Mouse (Mus musculus) CH12.LX (cell line): Measurements from ENCODE around the gene Gm49342.

Experiments used
- CHD1 ChIP-seq: IDR thresholded peaks from 2 replicates; pipeline ENCODE4 v1.6.1; 2012; ENCODE audit warnings: low read depth, low read length, improper control_type of control experiment, inconsistent platforms
- CHD2 ChIP-seq: IDR thresholded peaks from 2 replicates; pipeline ENCODE4 v1.6.1; 2011; ENCODE audit warnings: low read length, improper control_type of control experiment
- CTCF ChIP-seq, 2 experiments: IDR thresholded peaks in 1 of 2; conservative IDR thresholded peaks in 1 of 2; 2 replicates each; pipeline ENCODE4 v1.5.1; 2011 to 2012; ENCODE audit warnings: low read depth in 2 of 2, low read length in 2 of 2, improper control_type of control experiment in 1 of 2, inconsistent platforms in 1 of 2, mild to moderate bottlenecking in 1 of 2, moderate library complexity in 1 of 2
- E2F4 ChIP-seq: IDR thresholded peaks from 2 replicates; pipeline ENCODE4 v1.6.1; 2011; ENCODE audit warnings: low read depth, low read length, improper control_type of control experiment; ENCODE audit not compliant: insufficient replicate concordance
- ELF1 ChIP-seq: IDR thresholded peaks from 2 replicates; pipeline ENCODE4 v1.6.1; 2014; ENCODE audit warnings: low read depth, mild to moderate bottlenecking, inconsistent platforms, low read length, improper control_type of control experiment
- HCFC1 ChIP-seq: IDR thresholded peaks from 2 replicates; pipeline ENCODE4 v1.6.1; 2012; ENCODE audit warnings: low read depth, mild to moderate bottlenecking, inconsistent platforms, low read length, improper control_type of control experiment
- JUN ChIP-seq: IDR thresholded peaks from 2 replicates; pipeline ENCODE4 v1.6.1; 2011; ENCODE audit warnings: low read depth, mild to moderate bottlenecking, low read length, improper control_type of control experiment, moderate library complexity; ENCODE audit not compliant: insufficient read depth
- MAX ChIP-seq: IDR thresholded peaks from 2 replicates; pipeline ENCODE4 v1.6.1; 2011; ENCODE audit warnings: low read length, improper control_type of control experiment
- MAZ ChIP-seq: IDR thresholded peaks from 2 replicates; pipeline ENCODE4 v1.6.1; 2012; ENCODE audit warnings: low read depth, mild to moderate bottlenecking, inconsistent platforms, low read length, improper control_type of control experiment, moderate library complexity
- POLR2A ChIP-seq: IDR thresholded peaks from 2 replicates; pipeline ENCODE4 v1.6.1; 2011; ENCODE audit warnings: low read depth, mild to moderate bottlenecking, improper control_type of control experiment, low read length
- UBTF ChIP-seq: IDR thresholded peaks from 2 replicates; pipeline ENCODE4 v1.6.1; 2012; ENCODE audit warnings: low read depth, mild to moderate bottlenecking, inconsistent platforms, low read length, improper control_type of control experiment, moderate library complexity

DNA sequence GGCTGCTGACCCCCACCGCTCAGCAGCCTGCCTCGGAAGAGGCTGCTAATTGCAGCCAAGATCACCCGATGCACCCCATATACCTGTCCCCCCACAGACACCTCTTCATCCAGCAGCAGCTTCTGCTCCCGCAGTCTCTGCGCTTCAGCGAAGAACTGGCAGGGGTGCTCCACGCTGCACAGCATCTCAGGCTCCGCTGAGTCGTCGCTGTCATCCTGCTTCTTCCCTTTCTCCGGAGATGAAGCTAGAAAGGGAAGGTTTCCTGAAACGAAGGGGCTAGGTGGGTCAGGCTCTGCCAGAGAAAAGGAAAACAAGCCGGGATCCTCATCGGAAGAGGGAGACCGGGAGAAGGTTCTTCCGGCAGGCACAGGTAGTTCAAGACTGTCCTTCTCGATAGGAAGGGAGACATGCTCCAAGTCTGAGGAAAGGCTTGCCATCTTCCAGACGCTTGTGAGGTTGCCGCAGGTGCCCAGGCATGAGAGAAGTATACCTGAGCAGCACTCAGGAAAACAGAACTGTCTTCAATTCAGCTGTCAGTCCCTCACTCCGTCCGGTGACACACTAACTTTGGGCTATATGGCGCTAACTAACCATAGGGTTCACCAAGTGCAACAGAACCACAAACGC lies 47.5 kb upstream of the Gm49342 start:
- TF ChIP-seq ELF1 (no peak), MAZ (no peak), POLR2A (no peak), CTCF (conservative IDR thresholded peaks at IDR 0.05 in 1 of 2, IDR thresholded peaks at IDR 0.05 in 1 of 2; ENCODE audit: low read depth in 2 of 2, low read length in 2 of 2) (no peak), JUN (no peak), CHD1 (no peak), HCFC1 (no peak), E2F4 (no peak), MAX (no peak), UBTF (no peak), CHD2 (no peak)
